Mouse (Mus musculus): ENCODE results near the gene Zfp839. TPM values are rescaled to one million over a fixed set of nuclear protein-coding genes. Genes with fewer than 3 reads are reported as not detected.

Gene Zfp839
- polyA plus RNA-seq, 2 experiments = 0.62 to 1.9 TPM

DNA sequence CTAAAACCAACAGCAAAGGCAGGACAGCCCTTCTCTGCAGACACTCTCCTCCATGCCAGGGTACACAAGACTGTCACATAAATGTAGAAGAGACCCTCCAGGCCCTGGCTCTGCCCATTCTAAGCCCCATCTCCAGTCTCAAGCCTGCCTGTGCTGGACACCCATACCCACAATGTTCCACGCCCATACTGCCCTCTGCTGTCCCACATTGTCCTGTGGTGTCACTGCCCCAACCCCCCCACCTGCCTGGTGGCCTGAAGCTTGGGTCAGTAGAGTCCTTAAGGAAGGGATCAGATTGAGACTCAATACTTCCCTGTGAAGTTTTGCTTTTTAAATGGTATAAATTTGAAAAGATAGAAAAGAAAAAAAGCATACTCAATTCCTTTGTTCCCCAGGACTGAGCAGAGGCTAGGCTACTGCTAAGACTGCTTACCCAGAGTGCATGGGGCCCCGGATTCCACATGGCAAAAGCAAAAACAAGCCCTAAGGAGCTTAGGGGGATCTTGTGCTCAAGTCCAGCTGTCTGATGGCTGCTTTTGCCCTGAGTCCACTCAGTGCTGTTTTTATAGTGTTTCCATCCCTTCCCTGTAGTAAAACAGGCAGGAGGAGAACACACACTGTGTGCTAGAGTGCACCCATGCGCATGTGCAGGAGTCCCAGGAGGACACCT is 43.6 kb upstream of the Zfp839 start:
- no peak overlapping the region for H3K4me3 ChIP-seq (ENCODE audit: insufficient read depth in 1 of 2, low read depth in 2 of 2, low read length in 2 of 2)
- H3K27me3 ChIP-seq (ENCODE audit: control insufficient read depth, insufficient read depth, low read length) = no peaks in the 10 kb centered on the region
- no peak for TF ChIP-seq EP300 (IDR thresholded peaks at IDR 0.05; ENCODE audit: low read depth)
- peak; percentile 47 for TF ChIP-seq CTCF (IDR thresholded peaks at IDR 0.05; ENCODE audit: low read depth)
- ATAC-seq (ENCODE audit: insufficient read depth) (peak; percentile 20; the same call in 1 of the 2 replicates), DNase-seq (ENCODE audit: low read depth in 3 of 3, low spot score in 3 of 3) (no peak)
- WGBS (ENCODE audit: insufficient replicate concordance) = 73% methylated on average over 3 of the region's 3 CpGs
- no peaks in the 10 kb centered on the region for H3K9me3 ChIP-seq (ENCODE audit: control insufficient read depth, low read length)
- H3K4me1 ChIP-seq (replicated peaks; ENCODE audit: control insufficient read depth in 2 of 2, insufficient read depth in 2 of 2, low read length in 1 of 2) = no peaks in the 10 kb centered on the region
- H3K9ac ChIP-seq (replicated peaks) = no peak overlapping the region
- H3K4me2 ChIP-seq (ENCODE audit: low read depth) = no peak overlapping the region
- no peak overlapping the region for H3K27ac ChIP-seq
- H3K36me3 ChIP-seq (replicated peaks; ENCODE audit: control insufficient read depth, insufficient read depth, low read depth) = no peaks in the 10 kb centered on the region; the same call in 1 of the 2 replicates

- Histone ChIP-seq H3K9me3 (ENCODE audit: control insufficient read depth, low read length) (no peaks in the 10 kb centered on the region), H3K4me2 (ENCODE audit: low read depth) (no peak overlapping the region), H3K4me3 (ENCODE audit: insufficient read depth in 1 of 2, low read depth in 2 of 2, low read length in 2 of 2) (no peak overlapping the region), H3K4me1 (replicated peaks; ENCODE audit: control insufficient read depth in 2 of 2, insufficient read depth in 2 of 2, low read length in 1 of 2) (no peaks in the 10 kb centered on the region), H3K27me3 (ENCODE audit: control insufficient read depth, insufficient read depth, low read length) (no peaks in the 10 kb centered on the region), H3K27ac (no peak overlapping the region), H3K36me3 (replicated peaks; ENCODE audit: control insufficient read depth, insufficient read depth, low read depth) (no peaks in the 10 kb centered on the region), H3K9ac (replicated peaks) (no peak overlapping the region)
- no peak for DNase-seq (ENCODE audit: low read depth in 3 of 3, low spot score in 3 of 3)
- 76% methylated on average over 10 of the region's 10 CpGs for WGBS (ENCODE audit: insufficient replicate concordance)
- no peak for ATAC-seq (ENCODE audit: insufficient read depth)
- TF ChIP-seq CTCF (IDR thresholded peaks at IDR 0.05; ENCODE audit: low read depth) (no peak), EP300 (IDR thresholded peaks at IDR 0.05; ENCODE audit: low read depth) (no peak)
These were observed 41.6 kb upstream of the Zfp839 start for GRCm38 (mm10) chr12:110808430-110808829.

DNA sequence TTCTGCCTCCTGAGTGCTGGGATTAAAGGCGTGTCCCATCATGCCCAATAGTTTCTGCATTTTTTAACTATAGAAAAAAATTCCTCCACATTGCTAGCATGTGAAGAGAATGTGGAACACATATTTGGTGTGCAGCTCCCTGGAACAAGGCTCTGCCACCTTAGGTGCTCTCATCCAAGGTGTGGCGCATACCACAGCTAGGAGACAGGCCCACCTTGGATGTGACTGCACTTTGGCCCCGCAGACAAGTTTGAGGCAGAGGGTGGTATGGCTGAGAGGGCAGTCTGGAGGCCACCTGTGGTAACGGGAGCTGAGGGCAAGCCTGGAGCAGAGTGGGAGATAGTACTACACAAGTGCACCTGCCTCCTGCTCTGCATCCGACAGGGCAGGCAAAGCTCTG is 41.2 kb upstream of the Zfp839 start:
- Histone ChIP-seq H3K27ac (no peak overlapping the region), H3K9me3 (ENCODE audit: control insufficient read depth, low read length) (no peaks in the 10 kb centered on the region), H3K9ac (replicated peaks) (no peak overlapping the region), H3K27me3 (ENCODE audit: control insufficient read depth, insufficient read depth, low read length) (no peaks in the 10 kb centered on the region), H3K4me2 (ENCODE audit: low read depth) (no peak overlapping the region), H3K4me3 (ENCODE audit: insufficient read depth in 1 of 2, low read depth in 2 of 2, low read length in 2 of 2) (no peak overlapping the region), H3K36me3 (replicated peaks; ENCODE audit: control insufficient read depth, insufficient read depth, low read depth) (no peaks in the 10 kb centered on the region), H3K4me1 (replicated peaks; ENCODE audit: control insufficient read depth in 2 of 2, insufficient read depth in 2 of 2, low read length in 1 of 2) (no peaks in the 10 kb centered on the region)
- no peak for TF ChIP-seq CTCF (IDR thresholded peaks at IDR 0.05; ENCODE audit: low read depth)
- TF ChIP-seq EP300 (IDR thresholded peaks at IDR 0.05; ENCODE audit: low read depth) = no peak
- WGBS (ENCODE audit: insufficient replicate concordance) = 81% methylated on average over 5 of the region's 5 CpGs
- ATAC-seq (ENCODE audit: insufficient read depth) (no peak), DNase-seq (ENCODE audit: low read depth in 3 of 3, low spot score in 3 of 3) (no peak)

- ATAC-seq (ENCODE audit: insufficient read depth) (no peak), DNase-seq (ENCODE audit: low read depth in 3 of 3, low spot score in 3 of 3) (no peak)
- H3K4me2 ChIP-seq (ENCODE audit: low read depth) = no peak overlapping the region
- no peak overlapping the region for H3K4me3 ChIP-seq (ENCODE audit: insufficient read depth in 1 of 2, low read depth in 2 of 2, low read length in 2 of 2)
- H3K27me3 ChIP-seq (ENCODE audit: control insufficient read depth, insufficient read depth, low read length) = no peaks in the 10 kb centered on the region
- no peak for TF ChIP-seq EP300 (IDR thresholded peaks at IDR 0.05; ENCODE audit: low read depth)
- TF ChIP-seq CTCF (IDR thresholded peaks at IDR 0.05; ENCODE audit: low read depth) = no peak
- H3K36me3 ChIP-seq (replicated peaks; ENCODE audit: control insufficient read depth, insufficient read depth, low read depth) = no peaks in the 10 kb centered on the region
- H3K27ac ChIP-seq = no peak overlapping the region
- H3K4me1 ChIP-seq (replicated peaks; ENCODE audit: control insufficient read depth in 2 of 2, insufficient read depth in 2 of 2, low read length in 1 of 2) = no peaks in the 10 kb centered on the region
- 62% methylated on average over 9 of the region's 9 CpGs for WGBS (ENCODE audit: insufficient replicate concordance)
- H3K9me3 ChIP-seq (ENCODE audit: control insufficient read depth, low read length) = no peaks in the 10 kb centered on the region
- no peak overlapping the region for H3K9ac ChIP-seq (replicated peaks)
These were observed 36.9 kb upstream of the Zfp839 start for GRCm38 (mm10) chr12:110813132-110813531.

GRCm38 (mm10) chr12:110813624-110814023 is 36.4 kb upstream of the Zfp839 start:
- DNase-seq (ENCODE audit: low read depth in 3 of 3, low spot score in 3 of 3) (no peak), ATAC-seq (ENCODE audit: insufficient read depth) (no peak)
- no peak for TF ChIP-seq EP300 (IDR thresholded peaks at IDR 0.05; ENCODE audit: low read depth)
- no peak for TF ChIP-seq CTCF (IDR thresholded peaks at IDR 0.05; ENCODE audit: low read depth)
- Histone ChIP-seq H3K4me1 (replicated peaks; ENCODE audit: control insufficient read depth in 2 of 2, insufficient read depth in 2 of 2, low read length in 1 of 2) (no peaks in the 10 kb centered on the region), H3K36me3 (replicated peaks; ENCODE audit: control insufficient read depth, insufficient read depth, low read depth) (no peaks in the 10 kb centered on the region), H3K9me3 (ENCODE audit: control insufficient read depth, low read length) (no peaks in the 10 kb centered on the region), H3K4me2 (ENCODE audit: low read depth) (no peak overlapping the region), H3K27me3 (ENCODE audit: control insufficient read depth, insufficient read depth, low read length) (no peaks in the 10 kb centered on the region), H3K4me3 (ENCODE audit: insufficient read depth in 1 of 2, low read depth in 2 of 2, low read length in 2 of 2) (no peak overlapping the region), H3K27ac (no peak overlapping the region), H3K9ac (replicated peaks) (no peak overlapping the region)
- WGBS (ENCODE audit: insufficient replicate concordance) = 76% methylated on average over 6 of the region's 6 CpGs

Measured in liver, embryonic 14.5 days (tissue).